Mouse (Mus musculus) erythroblast, adult 5-6 weeks (primary cell): ENCODE results near the gene Hscb. TPM values are rescaled to one million over a fixed set of nuclear protein-coding genes. Genes with fewer than 3 reads are reported as not detected.

Source experiments
- ATAC-seq: replicated peaks from 2 replicates; pipeline ENCODE4 v1.8.0; 2016; ENCODE audit warnings: moderate number of reproducible peaks, mild to moderate bottlenecking, moderate TSS enrichment, inconsistent platforms; ENCODE audit not compliant: poor library complexity, low FRiP score, severe bottlenecking
- total RNA-seq, 2 experiments: library from RNA; stranded (forward) in 1 of 2; stranded (reverse) in 1 of 2; fragments of 150-400 nt in 1 of 2; fragments of 200-764, 138-1000 nt in 1 of 2; gene quantifications; 2 replicates each; pipeline versions ENCODE4 v1.2.3 to v1.2.4; 2015 to 2017; ENCODE audit warnings: low replicate concordance in 2 of 2

Gene Hscb
- total RNA-seq, 2 experiments from 2014 or later = 153 to 159 TPM

DNA sequence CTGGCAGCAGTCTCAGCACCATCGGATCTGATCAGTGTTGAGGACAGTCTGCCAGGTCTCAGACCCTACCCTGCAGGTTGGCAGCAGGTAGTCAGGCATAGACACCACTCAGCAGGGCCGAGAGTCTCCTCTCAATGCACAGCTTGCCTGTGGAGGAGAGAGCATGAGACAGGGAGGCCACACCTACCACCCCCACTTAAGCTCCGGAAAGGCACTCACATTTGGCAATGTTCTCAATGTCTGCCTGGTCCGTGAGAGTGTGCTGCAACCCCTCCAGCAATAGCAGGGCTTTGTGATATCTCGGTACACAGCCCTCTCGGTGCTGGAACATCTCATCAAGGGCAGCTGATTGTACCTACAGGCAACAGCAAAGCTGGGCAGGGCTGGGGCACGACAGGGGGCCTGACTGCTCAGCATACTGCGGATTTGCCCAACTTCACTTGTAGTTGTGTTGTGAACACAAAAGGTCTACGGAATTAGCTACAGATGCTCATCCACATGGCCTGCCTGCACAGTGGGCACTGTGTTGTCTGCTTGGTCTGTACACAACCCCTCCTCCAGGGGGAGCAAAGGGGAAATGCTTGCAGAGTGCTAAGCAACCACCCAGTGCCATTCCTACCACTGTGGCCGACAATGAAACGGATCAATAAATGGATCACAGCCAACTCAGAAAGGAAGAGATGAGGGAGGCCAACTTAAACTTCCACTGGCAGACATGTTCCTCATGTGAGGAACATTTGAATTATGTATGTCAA is 53.3 kb downstream of the Hscb start:
- ATAC-seq = no peak

- ATAC-seq = no peak
Observed at GRCm38 (mm10) chr5:110783150-110783549, 56.4 kb downstream of the Hscb start.

DNA sequence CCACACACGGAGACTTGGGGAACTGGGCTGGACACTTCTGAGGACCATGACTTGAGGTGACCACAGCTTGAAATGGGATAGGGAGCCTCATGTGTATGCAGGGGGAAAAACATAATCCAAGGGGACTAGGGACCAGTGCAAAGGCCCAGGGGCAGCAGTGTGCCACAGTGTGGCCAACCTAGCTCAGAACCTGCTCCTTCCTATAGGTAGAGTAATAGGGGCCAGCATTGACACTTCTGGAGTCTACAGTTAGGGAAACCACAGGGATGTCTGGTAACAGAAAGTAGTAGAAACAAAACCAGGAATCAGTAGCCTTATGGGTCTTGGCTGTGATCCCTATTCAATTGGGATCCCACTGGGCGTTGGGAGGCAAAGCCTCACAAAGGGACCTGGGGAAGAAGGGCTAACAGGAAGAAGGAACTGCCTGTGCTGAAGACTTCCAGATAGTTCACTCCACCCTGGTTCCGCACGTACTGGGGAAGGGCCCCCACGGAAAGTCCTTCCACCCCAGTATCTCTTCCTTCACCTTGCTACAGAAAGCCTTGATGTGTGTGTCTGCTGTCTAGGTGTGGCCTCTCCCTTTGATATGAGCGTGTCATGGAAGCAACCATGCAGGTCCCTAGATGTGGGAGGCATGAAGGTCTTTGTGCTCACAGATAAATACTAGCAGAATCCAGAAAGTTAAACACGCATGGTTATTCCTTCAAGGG is 57.9 kb downstream of the Hscb start:
- no peak for ATAC-seq

DNA sequence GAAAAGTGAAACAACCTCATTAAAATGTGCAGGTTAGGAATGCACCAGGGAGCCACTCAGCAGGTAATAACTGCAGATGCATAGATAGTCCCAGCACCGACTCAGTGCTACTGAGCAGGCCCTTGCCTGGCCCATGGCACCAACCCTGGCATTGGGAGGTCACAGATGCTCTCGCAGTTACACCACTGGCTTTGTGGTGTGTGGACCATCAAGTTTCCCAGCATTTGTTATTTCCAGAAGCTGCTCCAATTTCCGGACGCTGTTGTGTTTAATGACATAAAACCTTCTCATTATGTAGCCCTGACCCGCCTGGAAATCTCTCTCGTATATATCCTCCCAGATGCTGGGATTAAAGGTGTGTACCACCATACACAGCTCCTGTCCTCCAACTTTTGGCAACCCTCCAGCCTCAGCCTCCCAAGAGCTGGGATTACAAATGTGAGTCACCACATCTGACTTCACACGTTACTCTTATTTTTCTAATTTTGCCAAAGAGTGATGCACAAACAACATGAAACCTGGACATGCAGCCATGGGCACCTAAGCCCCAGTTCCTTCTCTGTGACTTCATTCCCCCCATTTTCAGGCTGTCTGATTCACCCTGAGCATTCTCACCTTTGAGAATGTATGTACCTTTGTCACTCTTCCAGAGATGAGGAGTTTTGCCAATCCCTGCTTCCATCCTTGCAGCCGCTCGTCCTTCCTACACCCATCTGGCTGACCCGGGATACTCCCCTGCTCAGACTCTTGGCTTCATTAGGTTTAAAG is 58.6 kb downstream of the Hscb start:
- no peak; the same call in 1 of the 2 replicates for ATAC-seq

DNA sequence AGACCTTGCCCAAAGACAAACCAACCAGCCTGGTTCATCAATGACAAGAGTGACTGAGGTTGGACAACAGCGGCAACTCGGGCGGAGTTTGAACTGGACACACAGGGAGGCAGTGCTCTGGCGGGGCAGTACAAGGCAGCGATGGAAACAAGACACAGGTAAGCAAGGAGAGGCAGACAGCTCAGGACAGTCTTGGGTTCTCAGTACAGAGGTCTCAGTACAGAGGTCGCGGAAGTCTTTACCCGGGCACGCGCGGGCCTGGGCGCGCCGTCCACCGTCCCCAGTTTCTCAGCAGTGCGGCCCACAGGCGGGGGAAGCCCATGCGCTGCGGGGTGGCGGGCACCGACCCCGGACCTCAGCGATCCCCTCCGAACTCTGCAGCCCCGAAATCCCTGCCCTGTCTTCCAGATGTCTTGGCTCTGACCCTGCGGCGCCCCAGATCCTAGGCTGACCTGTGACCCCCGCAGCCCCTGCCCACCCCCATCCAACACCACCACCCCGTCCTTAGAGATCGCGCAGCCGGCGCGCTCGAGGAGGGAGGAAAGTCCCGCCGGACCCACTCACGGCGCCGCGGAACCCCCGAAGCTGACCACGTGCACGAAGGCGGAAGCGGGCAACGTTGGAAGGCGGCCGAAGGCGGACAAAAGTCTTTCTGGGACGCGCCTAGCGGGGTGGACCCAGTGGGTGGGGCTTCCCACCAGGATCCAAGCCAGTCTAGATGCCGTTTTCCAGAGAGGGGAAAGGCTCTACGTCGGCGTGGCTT is 59.4 kb downstream of the Hscb start, which contains the start of gene Pus1:
Gene Pus1 (minus strand): TSS at position 662 of the 763 bp plus-strand sequence.
- ATAC-seq = peak; percentile 81

- ATAC-seq = 0 out of 2 replicates have a peak, but pooled peaks have one; percentile 5
Observed at GRCm38 (mm10) chr5:110779276-110779997, 60.1 kb downstream of the Hscb start.

Other genes with a start within 250 kb of the Hscb start
- gene Noc4l, start 186.4 kb downstream of the Hscb start, total RNA-seq (2015; ENCODE audit: low replicate concordance) = 9.4 and 25.7 TPM in 2 replicates
- gene Noc4l, start 186.4 kb downstream of the Hscb start, total RNA-seq (2017; ENCODE audit: low replicate concordance) = 9.5 and 11.4 TPM in 2 replicates
- gene Ddx51, start 186.3 kb downstream of the Hscb start, total RNA-seq (2015; ENCODE audit: low replicate concordance) = 4.8 and 7.9 TPM in 2 replicates
- gene Ddx51, start 186.3 kb downstream of the Hscb start, total RNA-seq (2017; ENCODE audit: low replicate concordance) = 0.43 and 2.6 TPM in 2 replicates
- 219 and 273 TPM in 2 replicates for gene Ep400, start 69.1 kb downstream of the Hscb start, total RNA-seq (2015; ENCODE audit: low replicate concordance)
- 224 and 225 TPM in 2 replicates for gene Ep400, start 69.1 kb downstream of the Hscb start, total RNA-seq (2017; ENCODE audit: low replicate concordance)
- 2.1 and 6.7 TPM in 2 replicates for gene Pus1, start 59.1 kb downstream of the Hscb start, total RNA-seq (2015; ENCODE audit: low replicate concordance)
- 5.6 and 12.4 TPM in 2 replicates for gene Pus1, start 59.1 kb downstream of the Hscb start, total RNA-seq (2017; ENCODE audit: low replicate concordance)
- 282 and 363 TPM in 2 replicates for gene Ulk1, start 29.7 kb downstream of the Hscb start, total RNA-seq (2015; ENCODE audit: low replicate concordance)
- 327 and 394 TPM in 2 replicates for gene Ulk1, start 29.7 kb downstream of the Hscb start, total RNA-seq (2017; ENCODE audit: low replicate concordance)
- gene Chek2, start 202 bp upstream of the Hscb start, total RNA-seq (2015; ENCODE audit: low replicate concordance) = 70.4 and 71.9 TPM in 2 replicates
- 86.9 and 122 TPM in 2 replicates for gene Chek2, start 202 bp upstream of the Hscb start, total RNA-seq (2017; ENCODE audit: low replicate concordance)
- gene Ttc28, start 40.0 kb upstream of the Hscb start, total RNA-seq (2015; ENCODE audit: low replicate concordance) = 0.63 and 2.5 TPM in 2 replicates
- gene Ttc28, start 40.0 kb upstream of the Hscb start, total RNA-seq (2017; ENCODE audit: low replicate concordance) = 0.51 and 1.5 TPM in 2 replicates